13 mouse cellular contexts compared by ENCODE assay signal in genomic region chr16:44204331-44204730, GRCm38 (mm10). TPM values are rescaled to one million over a fixed set of nuclear protein-coding genes. Genes with fewer than 3 reads are reported as not detected.
DNase-seq lines count a peak whose midpoint lies in the region; ATAC-seq and TF ChIP-seq lines count a peak whose summit lies in the region.
"Had no signal": no experiment of that assay in that cellular context is flagged by ENCODE, and none has a peak within 500 bp of the region (broad histone marks: within the 10 kb centered on the region; RNA-seq: fewer than 3 reads in every experiment).

No protein-coding gene starts in this region.

- H3K9ac ChIP-seq in hindbrain, postnatal 0 days (replicated peaks; ENCODE audit: low read length) = no peak overlapping the region
- H3K9ac ChIP-seq in hindbrain, embryonic 13.5 days = no peak overlapping the region
- no peak overlapping the region for H3K9ac ChIP-seq in lung, postnatal 0 days (replicated peaks; ENCODE audit: low read depth)
- H3K9ac ChIP-seq: liver, embryonic 14.5 days; stomach, embryonic 15.5 days had no signal

- H3K4me3 ChIP-seq in hindbrain, postnatal 0 days (ENCODE audit: low read length) = no peak overlapping the region
- no peak overlapping the region for H3K4me3 ChIP-seq in hindbrain, embryonic 13.5 days
- H3K4me3 ChIP-seq in lung, postnatal 0 days (ENCODE audit: low read depth, low read length) = no peak overlapping the region
- H3K4me3 ChIP-seq: megakaryocyte, embryonic 14.5 days; stomach, embryonic 15.5 days had no signal

- no peak for ATAC-seq in hindbrain, postnatal 0 days
- no peak for ATAC-seq in hindbrain, embryonic 13.5 days (ENCODE audit: low FRiP score)
- ATAC-seq in lung, postnatal 0 days = peak; percentile 65

- WGBS in hindbrain, postnatal 0 days = 87% methylated on average over 6 of the region's 6 CpGs
- WGBS in hindbrain, embryonic 13.5 days = 85% methylated on average over 6 of the region's 6 CpGs
- 68% methylated on average over 6 of the region's 6 CpGs for WGBS in lung, postnatal 0 days

- no peaks in the 10 kb centered on the region for H3K9me3 ChIP-seq in hindbrain, postnatal 0 days (ENCODE audit: low read length)
- H3K9me3 ChIP-seq in hindbrain, embryonic 13.5 days = no peaks in the 10 kb centered on the region
- no peaks in the 10 kb centered on the region for H3K9me3 ChIP-seq in lung, postnatal 0 days (ENCODE audit: low read length)
- H3K9me3 ChIP-seq: megakaryocyte, embryonic 14.5 days; stomach, embryonic 15.5 days had no signal

- H3K36me3 ChIP-seq in hindbrain, postnatal 0 days (ENCODE audit: insufficient read depth, low read length) = peaks cover 22% of the 10 kb centered on the region; the same call in 1 of the 2 replicates
- H3K36me3 ChIP-seq in hindbrain, embryonic 13.5 days = peaks cover 56% of the 10 kb centered on the region
- peaks cover 7% of the 10 kb centered on the region for H3K36me3 ChIP-seq in lung, postnatal 0 days (ENCODE audit: insufficient read depth, low read length)

- no peaks in the 10 kb centered on the region for H3K4me1 ChIP-seq in hindbrain, postnatal 0 days (ENCODE audit: insufficient read depth, low read length)
- H3K4me1 ChIP-seq in hindbrain, embryonic 13.5 days (replicated peaks) = no peaks in the 10 kb centered on the region
- H3K4me1 ChIP-seq in lung, postnatal 0 days (ENCODE audit: insufficient read depth, low read depth, low read length) = no peaks in the 10 kb centered on the region
- H3K4me1 ChIP-seq: stomach, embryonic 15.5 days had no signal

- H3K27ac ChIP-seq in hindbrain, postnatal 0 days = no peak overlapping the region
- H3K27ac ChIP-seq in hindbrain, embryonic 13.5 days = no peak overlapping the region
- H3K27ac ChIP-seq in lung, postnatal 0 days (ENCODE audit: low read length) = no peak overlapping the region
- H3K27ac ChIP-seq: liver, embryonic 14.5 days; stomach, embryonic 15.5 days had no signal

- H3K4me2 ChIP-seq in hindbrain, postnatal 0 days (ENCODE audit: low read depth, low read length) = no peak overlapping the region
- H3K4me2 ChIP-seq in hindbrain, embryonic 13.5 days = no peak overlapping the region
- H3K4me2 ChIP-seq in lung, postnatal 0 days (replicated peaks; ENCODE audit: low read depth, low read length) = no peak overlapping the region
- H3K4me2 ChIP-seq: stomach, embryonic 15.5 days had no signal

- H3K27me3 ChIP-seq in hindbrain, postnatal 0 days (ENCODE audit: insufficient read depth, low read length) = no peaks in the 10 kb centered on the region
- no peaks in the 10 kb centered on the region for H3K27me3 ChIP-seq in hindbrain, embryonic 13.5 days
- H3K27me3 ChIP-seq in lung, postnatal 0 days (replicated peaks; ENCODE audit: insufficient read depth, low read length) = no peaks in the 10 kb centered on the region
- H3K27me3 ChIP-seq: megakaryocyte, embryonic 14.5 days; stomach, embryonic 15.5 days had no signal

- TF ChIP-seq CTCF in hindbrain, postnatal 0 days (IDR thresholded peaks at IDR 0.05; ENCODE audit: low read depth) = no peak
- TF ChIP-seq CTCF in lung, postnatal 0 days (IDR thresholded peaks at IDR 0.05) = no peak

- 0 out of 2 replicates have a peak, but pooled peaks have one; percentile 32 for TF ChIP-seq EP300 in lung, postnatal 0 days (IDR thresholded peaks at IDR 0.05)

- DNase-seq in hindbrain, postnatal 0 days (ENCODE audit: low spot score) = peak; percentile 14
- peak; percentile 88 for DNase-seq in cerebellum, adult 11-12 months
- DNase-seq in cerebellum, postnatal 25 days = peak; percentile 77 to 80
- DNase-seq in lung, postnatal 0 days (ENCODE audit: low spot score) = peak; percentile 45
- no peak for DNase-seq in kidney, adult 18-20 months
- DNase-seq in gastrocnemius, postnatal 4 days (ENCODE audit: low spot score in 2 of 2) = no peak
- no peak for DNase-seq in urinary bladder, postnatal 4 days (ENCODE audit: low spot score in 2 of 2)
- DNase-seq: gastrocnemius, postnatal 36 days; right cerebral cortex, postnatal 25 days had no signal

RNA-seq across cellular contexts. Expression of gene Usf3, which starts 31.3 kb away (rescaled TPM):
- total RNA-seq in hindbrain, postnatal 0 days (2014; rRNA removed) = 13.8 and 14.1 TPM in 2 replicates
- 1.9 and 2.4 TPM in 2 replicates for polyA plus RNA-seq in hindbrain, postnatal 0 days (2015; fragmentation: Nextera tagmentation; extraction: Ambion mirVana)
- 2.6 and 2.9 TPM in 2 replicates for polyA plus RNA-seq in hindbrain, embryonic 13.5 days (2015; fragmentation: Nextera tagmentation; extraction: Ambion mirVana)
- polyA plus RNA-seq in lung, postnatal 0 days (2015; fragmentation: Nextera tagmentation; extraction: Ambion mirVana) = 2.4 and 2.5 TPM in 2 replicates
- 10 to 100 TPM; 37.3 to 41.9 TPM for total RNA-seq in gastrocnemius, postnatal 4 days (2021)

Comparison
In these comparisons a context has a peak if more than half of its experiments do, and no peak if none do; other contexts are left out.
1. DNase-seq: peak in hindbrain, postnatal 0 days (single experiment), cerebellum, adult 11-12 months (single experiment), cerebellum, postnatal 25 days (2 of 2) and lung, postnatal 0 days (single experiment); none in kidney, adult 18-20 months (single experiment), gastrocnemius, postnatal 4 days (0 of 2) and urinary bladder, postnatal 4 days (0 of 2).